Mouse (Mus musculus) liver, embryonic 14.5 days (tissue): ENCODE measurements around the gene Sfmbt2.

ENCODE experiments used
- CTCF ChIP-seq: IDR thresholded peaks from 2 replicates; pipeline ENCODE4 v1.5.1; 2016; ENCODE audit warnings: antibody characterized with exemption, low read depth, control low read depth
- EP300 ChIP-seq: IDR thresholded peaks from 2 replicates; pipeline ENCODE4 v1.6.1; 2016; ENCODE audit warnings: antibody characterized with exemption, low read depth

DNA sequence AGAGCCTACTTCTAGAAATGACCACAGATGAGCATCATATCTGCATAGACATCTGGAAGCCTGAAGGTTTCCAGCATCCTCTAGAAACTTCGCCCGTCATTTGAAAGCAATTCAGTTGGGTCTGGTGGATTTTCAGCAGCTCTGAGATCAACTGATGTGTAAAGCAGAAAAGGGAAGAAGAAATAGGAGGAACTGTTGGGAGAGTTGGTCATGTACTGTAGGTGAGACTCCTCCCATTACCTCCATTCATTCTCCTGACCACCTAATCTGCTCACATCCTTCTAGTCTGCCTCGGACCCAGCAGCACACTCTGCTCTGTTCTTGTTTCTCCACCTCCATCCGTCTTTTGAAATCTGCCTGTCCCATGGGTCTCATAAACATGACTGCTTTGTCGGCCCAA lies 22.3 kb upstream of the Sfmbt2 start:
- no peak for TF ChIP-seq CTCF
- TF ChIP-seq EP300: no peak
